Mouse (Mus musculus) cerebral cortex, adult 2 months (tissue): ENCODE data around the gene Ccdc85c.

Experiments
- WGBS: fragments of 180-500 bp; shearing (Covaris S2); methylation state at CpG from one replicate; pipeline ENCODE4 v1.1.7; 2018; 5-methylcytosine and 5-hydroxymethylcytosine counted together

Ccdc85c gene

DNA sequence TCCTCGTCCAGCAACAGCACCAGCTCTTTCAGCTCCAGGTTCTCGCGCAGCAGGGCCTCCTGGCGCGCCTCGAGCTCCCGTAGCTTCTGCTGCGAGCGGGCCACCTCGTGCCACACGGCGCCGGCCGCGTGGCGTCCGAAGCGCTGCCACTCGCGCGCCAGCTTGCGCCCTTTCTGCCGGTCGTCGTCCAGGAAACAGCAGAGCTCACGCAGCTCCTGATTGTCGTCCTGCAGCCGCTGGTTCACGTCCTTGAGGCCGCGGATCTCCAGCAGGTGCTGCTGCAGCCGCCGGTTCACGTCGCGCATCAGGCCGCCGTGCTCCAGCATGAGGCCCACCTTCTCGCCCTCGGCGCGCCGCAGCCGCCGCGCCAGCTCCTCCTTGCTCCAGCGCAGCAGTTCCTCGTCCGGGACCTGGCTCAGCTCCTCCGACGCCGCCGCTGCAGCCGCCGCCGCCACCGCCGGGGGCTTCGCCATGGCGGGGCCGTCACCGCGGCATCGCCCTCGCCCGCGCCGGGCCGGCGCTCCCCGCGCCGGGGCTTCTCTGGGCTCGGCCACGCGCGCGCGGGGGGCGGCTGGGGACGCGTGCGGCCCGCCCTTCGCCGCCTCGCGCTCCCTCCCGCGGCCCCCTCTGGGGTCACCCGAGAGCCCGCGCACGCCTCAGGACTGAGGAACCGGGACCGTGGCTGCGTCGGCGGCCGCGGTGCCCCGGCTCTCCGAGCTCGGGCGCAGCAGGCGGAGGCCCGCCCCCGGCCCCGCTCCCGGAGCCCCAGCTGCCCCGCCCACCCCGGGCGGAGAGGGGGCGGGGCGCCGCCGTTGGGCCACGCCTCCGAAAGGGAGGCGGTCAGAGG lies at the start of gene Ccdc85c:
Ccdc85c (minus strand) TSS at position 765 of the 847 bp plus-strand sequence.
- WGBS = under 1% methylated on average over 112 of the region's 120 CpGs

DNA sequence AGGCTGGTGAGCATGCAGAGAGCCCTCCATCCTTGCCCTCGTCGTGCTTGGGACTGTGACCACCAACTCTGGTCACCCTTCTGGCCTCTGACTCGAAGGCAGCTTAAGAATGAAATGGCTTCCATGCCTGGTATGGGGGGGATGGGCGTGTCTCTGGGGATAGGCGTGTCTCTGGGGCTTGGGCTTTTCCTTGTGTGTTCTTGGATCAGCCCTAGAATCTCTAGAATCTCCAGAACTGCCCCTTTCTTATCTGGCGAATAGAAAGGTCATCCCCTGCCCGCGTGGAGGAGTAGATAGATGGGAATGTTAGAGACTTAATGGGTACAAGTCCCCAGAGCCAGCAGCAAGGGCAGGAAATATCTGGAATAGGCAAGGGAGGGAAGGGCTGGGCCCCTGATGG lies 44.9 kb upstream of the Ccdc85c start:
- WGBS = 65% methylated on average over 8 of the region's 8 CpGs

DNA sequence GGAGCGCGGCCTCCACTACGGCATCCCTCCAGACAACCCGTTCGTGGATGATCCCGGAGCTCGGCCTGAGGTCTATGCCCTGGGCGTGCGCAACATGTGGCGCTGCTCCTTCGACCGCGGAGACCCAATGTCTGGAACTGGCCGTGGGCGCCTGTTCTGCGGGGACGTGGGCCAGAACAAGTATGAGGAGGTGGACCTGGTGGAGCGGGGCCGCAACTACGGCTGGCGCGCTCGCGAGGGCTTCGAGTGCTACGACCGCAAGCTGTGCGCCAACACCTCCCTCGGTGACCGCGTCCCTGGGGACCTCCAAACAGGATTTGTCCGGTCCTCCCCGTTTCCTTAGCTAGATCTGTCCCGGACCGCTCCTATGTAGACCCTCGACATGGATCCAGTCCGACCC lies 43.3 kb upstream of the Ccdc85c start:
- WGBS = 66% methylated on average over 37 of the region's 37 CpGs

DNA sequence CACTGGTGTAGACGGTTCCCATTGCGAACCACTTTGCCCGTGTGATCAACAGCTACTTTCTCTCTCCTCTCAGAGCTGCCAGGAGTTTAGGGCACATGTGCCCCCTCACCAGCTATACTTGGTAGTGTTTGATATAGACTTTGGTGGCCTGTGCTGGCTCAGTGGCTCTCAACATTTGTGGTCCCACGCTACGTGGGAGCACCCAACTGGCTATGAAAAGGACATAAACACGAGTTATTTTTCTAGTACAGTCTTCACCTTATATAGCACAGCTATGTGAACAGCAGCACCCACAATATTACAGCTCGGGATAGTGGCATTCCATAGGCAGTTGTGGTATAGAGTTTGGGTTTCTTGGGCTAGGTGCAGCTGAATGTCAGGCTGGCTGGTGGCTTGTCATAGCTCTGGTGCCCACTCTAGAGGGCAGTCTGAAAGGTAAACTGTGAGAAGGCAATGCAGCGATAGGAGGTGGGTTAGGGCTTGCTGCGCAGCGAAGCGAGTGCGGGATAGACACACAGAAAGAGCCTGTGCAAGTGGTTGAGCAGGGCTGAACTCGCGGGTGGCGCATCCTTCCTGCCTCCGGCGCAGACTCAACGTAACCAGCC lies 42.7 kb upstream of the Ccdc85c start:
- 58% methylated on average over 18 of the region's 18 CpGs for WGBS

DNA sequence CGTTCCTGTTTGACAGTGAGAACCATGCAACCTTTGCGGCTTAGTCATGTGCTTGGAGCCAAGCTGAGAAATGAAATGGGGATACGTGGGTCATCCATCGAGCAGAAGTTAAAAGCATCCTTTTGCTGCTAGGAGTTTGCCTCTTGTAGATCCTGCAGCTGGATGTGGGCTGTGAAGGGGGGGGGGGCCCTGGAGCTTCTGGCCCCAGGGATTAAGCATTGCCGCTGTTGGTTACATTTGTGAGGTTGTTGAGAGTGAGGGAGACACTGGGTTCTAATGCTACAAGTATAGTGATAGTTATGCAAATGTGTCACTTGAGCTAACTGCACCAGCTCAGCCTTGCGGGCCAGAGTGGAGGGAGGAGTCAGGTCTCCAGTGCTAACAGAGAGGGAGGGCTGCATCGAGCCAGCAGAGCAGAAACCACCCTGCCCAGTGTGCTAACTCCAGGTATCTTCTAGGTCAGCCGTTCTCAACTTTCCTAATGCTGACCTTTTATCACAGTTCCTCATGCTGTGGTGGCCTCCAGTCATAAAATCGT lies 42.0 kb upstream of the Ccdc85c start:
- 51% methylated on average over 9 of the region's 9 CpGs for WGBS

DNA sequence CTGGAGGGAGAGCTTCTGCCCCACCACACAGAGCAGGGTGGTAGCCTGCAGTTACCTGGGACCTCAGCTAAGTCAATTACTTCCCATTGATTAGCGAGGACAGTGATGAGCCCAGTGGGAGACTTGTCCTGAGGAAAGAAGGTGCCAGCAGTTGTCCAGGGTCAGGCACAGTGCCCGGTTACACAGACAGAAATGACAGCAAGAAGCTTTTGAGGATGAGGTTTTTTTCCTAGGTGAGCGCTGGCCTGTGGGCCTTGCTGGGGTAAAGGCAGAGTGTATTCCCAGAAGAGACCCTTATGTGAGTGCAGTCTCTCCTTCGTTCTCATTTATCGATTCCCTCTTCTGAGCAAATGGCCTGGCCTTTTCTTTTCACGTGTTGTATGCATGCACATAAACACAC lies 41.4 kb upstream of the Ccdc85c start:
- WGBS = 75% methylated on average over 6 of the region's 6 CpGs

DNA sequence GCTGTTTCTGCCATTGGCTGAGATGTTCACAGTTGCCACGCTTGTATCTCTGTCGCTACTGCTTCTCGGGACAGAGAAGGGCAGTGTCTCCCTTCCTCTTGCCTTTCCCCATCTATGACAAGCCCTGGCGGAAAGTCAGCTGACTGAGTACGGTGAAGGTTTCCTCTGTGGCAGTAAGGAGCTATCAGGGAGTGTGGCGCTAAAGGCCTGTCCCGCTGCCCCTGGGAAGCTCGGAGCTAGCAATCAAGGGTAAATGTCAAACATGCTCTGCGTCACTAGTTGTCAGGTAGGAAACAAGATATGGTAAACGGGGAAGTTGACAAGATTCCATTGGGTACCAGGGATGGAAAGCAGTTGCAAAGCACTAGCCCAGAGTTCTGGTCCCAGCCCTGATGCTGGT lies 40.6 kb upstream of the Ccdc85c start:
- WGBS = 83% methylated on average over 10 of the region's 10 CpGs

DNA sequence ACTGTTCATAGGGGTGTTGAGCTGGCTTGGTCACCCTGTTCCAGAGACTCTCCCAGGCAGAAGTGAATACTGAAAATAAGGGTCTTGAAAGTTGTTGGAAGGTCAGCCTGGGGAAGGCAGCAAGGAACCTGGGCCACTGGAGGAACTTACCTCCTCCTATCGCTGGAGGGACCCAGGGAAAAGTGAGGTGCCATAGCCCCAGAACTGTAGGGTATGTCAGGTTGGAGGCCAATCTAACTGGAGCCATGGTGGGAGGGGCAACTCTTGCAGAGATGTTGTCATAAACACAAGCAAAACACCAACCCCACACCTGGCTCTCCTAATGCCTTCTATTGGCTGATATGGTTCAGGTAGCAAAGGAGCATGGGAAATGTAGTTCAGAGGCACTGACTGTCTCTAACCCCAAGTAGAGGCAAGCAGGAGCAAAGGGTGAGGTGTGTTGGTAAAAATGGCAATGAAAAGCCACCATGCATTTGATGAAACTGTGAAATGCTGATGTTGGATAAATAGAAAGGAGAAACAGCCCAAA lies 38.1 kb upstream of the Ccdc85c start:
- 83% methylated on average over 1 of the region's 1 CpGs for WGBS

DNA sequence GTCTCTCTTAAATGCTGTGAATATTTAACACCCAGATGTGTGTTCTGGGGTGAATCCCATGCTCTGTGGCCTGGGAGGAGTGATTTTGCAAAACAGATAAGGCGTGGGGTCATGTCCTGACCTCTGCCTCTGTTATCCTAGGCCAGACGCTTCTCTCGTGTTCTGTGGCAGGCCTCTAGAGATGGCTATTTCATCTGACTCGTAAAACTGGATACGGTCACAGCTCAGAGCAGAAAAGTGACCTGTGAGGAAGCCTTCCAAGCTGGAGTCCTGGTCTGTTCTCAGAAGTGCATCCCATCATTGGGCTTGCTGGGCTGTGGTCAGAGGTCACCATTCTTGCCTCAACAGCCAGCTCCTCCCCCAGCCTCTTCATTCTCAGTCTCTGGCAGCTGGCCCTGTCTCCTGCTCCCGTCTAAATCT lies 37.2 kb upstream of the Ccdc85c start:
- WGBS = 82% methylated on average over 6 of the region's 6 CpGs

DNA sequence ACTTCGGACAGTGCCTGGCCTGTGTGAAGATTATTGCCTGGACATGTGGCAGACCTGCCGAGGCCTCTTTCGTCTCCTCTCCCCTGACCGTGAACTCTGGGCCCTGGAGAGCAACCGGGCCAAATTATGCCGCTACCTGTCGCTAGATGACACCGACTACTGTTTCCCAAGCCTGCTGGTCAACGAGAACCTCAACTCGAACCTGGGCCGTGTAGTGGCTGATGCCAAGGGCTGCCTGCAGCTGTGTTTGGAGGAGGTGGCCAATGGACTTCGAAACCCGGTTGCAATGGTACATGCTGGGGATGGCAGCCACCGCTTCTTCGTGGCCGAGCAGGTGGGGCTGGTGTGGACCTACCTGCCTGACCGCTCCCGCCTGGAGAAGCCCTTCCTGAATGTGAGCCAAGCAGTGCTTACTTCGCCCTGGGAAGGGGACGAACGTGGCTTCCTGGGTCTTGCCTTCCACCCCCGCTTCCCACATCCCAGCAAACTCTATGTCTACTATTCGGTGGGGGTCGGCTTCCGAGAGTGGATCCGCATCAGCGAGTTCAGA lies 36.6 kb upstream of the Ccdc85c start:
- 95% methylated on average over 27 of the region's 27 CpGs for WGBS

DNA sequence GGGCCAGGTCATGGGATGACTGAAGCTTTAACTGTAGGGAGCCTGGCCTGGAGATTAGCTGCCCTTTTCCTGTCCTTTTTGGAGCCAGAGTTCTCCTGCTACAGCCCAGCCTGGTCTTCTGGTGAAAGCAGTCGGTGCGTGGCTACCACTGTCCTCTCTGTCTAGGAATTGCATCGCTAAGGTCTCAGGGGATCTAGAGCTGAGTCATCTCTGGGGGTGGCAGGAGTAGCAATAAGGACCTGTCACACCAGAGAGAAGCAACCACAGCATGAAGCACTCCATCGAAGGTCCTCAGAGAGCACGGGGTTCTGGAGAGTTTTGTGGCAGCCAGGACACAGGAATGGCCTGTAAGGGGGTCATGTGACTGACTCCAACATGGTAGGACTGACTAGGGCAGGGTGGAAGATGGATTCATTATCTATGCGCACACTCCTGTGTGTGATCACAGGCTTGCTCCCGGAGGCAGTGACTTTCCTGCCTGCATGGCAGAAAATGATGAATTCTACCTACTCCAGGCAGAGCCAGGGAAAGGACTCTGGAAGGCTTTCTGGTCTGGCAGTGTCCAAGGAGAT lies 35.3 kb upstream of the Ccdc85c start:
- WGBS = 62% methylated on average over 7 of the region's 7 CpGs

DNA sequence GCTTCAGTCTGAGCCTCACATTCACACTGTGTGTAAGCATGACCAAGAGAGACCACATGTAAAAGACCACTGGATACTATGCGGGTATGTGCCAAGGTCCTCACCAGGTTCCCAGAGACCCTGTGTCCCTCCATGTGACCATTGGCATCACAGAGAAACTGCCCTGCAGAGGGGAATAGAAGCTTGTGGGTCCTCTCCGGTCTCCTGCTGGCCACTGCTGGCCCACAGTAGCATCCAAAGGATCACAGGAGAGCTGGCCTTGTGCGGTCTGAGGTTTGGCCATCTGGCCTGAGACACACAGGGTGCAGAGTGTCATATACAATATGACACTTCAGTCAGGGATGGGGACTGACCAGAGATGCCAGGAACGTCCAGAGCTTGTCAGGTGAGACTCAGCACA lies 34.8 kb upstream of the Ccdc85c start:
- WGBS = 92% methylated on average over 4 of the region's 4 CpGs

DNA sequence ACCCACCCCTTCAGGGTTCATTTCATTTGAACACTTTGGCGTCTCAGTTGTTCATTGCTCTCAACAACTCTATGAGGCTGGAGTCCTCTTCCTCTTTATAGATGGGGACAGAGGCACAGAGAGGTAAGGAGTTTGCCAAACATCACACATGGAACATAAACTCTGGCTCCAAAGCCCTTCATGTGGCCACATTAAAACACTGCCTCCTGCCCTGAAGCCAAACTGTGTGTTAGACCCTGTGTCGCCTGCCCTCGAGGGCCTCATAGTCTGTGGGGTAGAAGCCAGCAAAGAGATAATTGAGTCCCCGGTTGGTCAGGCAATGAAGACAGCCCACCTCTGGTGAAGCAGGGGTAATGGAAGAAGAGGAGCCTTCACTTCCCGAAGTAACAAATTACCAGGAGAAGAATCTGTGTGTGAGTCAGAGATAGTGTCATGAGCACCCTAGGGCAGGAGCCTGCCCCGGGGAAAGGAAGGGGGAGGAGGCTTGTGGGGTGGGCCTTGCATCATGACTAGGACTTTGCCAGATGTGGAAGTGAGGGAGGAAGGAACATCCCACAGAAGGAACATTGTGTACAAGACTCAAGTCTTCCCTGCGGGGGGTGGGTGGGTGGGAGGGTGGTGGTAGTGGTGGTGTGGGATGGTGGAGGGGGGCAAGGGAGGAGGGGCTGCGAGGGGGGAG lies 34.0 kb upstream of the Ccdc85c start:
- WGBS = 62% methylated on average over 8 of the region's 8 CpGs

DNA sequence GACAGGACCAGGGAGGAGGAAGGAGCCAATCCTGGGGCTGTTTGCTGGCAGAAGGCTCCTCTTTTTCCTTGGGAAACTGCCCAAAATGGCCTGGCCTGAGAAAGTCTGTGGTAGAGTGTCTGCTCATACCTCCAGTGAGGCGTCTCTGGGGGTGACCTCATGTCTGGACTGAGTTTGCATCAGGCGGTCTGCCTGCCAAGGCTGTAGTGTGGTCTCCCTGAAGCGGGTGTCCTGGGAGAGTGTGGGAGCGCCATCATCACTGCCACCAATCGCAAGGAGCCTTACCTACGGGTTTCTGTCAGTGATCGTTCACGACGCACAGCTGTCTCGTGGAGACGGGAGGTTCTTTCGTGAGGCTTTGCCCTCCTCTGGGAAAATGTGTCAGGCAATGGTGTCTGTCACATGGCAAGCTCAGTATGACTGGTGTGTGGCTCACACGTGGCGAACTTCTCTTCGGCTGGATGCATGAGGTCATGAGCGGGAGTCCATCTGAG lies 33.2 kb upstream of the Ccdc85c start:
- WGBS = 84% methylated on average over 16 of the region's 16 CpGs

DNA sequence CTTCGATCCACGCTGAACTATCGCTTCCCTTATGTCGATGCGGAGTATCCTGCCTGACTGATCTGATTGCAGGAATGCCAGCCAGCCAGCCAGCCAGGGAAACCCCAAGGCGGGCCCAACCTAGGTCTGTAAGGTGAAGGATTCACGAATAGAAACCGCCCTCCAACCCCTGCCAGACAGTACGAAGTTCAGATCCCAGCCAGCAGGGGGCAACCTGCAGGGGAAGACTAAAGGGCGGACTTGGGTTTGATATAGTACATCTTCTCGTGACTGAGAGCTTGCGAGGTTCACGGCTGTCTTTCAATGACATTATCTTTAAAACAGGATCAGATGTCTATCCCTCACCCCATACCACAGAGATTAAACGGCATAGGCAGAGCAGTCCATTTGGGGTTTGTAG lies 32.3 kb upstream of the Ccdc85c start:
- WGBS = 32% methylated on average over 14 of the region's 14 CpGs

DNA sequence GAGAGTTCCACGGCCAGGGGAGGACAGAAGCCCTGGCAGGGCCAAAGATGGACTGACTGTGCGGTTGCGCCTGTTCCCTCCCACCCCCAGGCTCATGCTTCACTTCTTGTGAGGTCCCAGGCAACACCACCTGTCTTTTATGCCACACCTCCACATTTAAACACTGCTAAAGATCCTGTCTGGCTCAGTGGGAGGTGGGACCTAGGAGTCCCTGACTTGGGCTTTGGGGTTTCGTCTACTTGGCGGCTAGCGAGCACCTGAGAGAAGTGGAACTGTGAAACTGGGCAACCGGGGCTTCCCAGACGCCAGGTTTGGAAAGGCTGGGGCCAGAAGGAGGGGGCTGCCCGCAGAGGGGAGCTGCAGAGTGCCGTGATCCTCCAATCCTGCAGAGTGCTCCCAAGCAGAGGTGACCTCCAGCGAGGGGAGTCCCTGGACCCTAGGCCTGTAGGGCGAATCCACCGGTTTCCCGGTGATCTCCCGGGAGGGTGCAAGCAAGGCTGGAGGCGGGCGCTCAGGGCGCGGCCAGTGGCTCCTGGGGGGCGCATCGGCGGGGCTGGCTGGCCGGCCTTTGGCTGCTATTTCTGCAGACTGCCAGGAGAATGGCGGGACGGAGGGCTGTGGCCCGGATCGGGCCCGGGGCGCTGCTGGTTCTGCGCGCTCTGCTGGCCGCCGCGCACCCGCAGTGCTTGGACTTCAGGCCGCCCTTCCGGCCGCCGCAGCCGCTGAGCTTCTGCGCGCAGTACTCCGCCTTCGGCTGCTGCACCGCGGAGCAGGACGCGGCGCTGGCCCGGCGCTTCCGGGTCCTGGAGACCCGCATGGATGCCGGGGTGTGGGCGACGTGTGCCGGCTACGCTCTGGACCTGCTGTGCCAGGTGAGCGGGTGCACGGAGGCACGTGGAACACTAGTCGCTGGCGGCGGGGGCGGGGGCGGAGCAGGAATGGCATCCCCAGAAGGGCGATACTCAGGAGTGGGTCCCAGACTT lies 30.9 kb upstream of the Ccdc85c start, which contains the start of gene Hhipl1:
Hhipl1 (plus strand) TSS at position 459 of the 983 bp plus-strand sequence.
- 4% methylated on average over 65 of the region's 67 CpGs for WGBS

DNA sequence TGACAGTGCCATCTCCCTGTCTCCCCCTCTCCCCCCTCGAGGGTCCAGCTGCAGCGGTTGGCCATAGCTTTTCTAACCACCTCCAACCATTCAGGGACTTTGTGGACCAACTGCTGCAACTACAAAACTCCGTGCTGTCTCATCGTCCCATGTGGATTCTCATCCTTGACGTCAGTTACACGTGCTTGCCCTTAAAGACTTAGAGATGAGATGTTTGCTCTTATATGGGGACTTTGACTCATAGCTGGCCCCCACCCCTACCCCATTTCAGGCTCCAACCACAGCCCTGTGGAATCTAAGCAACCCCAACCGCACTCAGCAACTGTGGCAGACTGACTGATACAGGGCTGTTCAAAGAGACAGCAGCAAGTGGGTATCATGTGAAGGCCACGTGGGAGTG lies 29.9 kb upstream of the Ccdc85c start:
- WGBS = 74% methylated on average over 8 of the region's 8 CpGs

DNA sequence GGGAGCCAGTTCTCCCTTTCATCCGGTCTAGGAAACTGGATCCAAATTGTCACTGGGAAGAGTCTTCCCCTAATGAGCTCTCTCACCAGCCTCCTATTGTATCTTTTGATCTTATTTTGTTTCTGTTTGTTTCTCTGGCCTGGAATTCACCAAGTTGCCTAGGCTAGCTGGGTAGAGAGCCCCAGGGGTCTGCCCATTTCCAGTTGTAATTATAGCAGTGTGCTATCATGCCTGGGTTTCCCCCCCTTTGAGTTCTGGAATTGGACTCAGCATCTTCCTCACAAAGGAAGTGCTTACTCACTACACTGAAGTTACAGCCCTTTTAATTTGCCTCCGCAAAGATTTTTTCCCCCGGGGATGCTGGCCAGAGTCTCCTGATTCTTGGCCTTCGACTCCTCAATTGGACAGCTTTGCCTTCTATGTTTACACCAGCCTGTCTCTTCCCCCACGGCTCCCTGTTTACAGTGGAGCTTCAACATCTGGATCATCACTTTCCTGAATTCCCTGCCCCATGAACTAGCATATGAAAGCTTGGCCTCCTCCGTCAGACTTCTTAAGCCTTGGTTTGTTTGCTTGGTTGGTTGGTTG lies 28.6 kb upstream of the Ccdc85c start:
- 55% methylated on average over 6 of the region's 6 CpGs for WGBS

DNA sequence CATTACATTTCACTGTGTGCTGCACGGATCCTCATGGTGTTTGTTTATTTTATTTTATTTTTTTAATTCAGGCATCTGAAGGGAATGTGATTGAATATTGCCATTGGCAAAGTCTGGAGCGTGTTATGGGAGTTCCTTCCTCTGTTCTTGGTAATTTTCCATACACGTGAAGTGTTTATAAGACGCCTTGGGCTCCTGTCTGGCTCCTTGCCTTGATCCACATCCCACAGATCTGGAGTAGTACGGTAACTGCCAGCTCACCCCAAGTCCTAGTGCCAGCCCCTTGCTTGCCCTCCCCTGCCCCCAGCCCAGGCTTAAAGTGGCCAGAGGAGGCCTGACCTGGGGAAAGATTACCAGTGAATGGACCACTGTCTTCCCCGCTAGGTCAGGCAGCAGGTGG lies 25.8 kb upstream of the Ccdc85c start:
- WGBS = 56% methylated on average over 6 of the region's 6 CpGs

DNA sequence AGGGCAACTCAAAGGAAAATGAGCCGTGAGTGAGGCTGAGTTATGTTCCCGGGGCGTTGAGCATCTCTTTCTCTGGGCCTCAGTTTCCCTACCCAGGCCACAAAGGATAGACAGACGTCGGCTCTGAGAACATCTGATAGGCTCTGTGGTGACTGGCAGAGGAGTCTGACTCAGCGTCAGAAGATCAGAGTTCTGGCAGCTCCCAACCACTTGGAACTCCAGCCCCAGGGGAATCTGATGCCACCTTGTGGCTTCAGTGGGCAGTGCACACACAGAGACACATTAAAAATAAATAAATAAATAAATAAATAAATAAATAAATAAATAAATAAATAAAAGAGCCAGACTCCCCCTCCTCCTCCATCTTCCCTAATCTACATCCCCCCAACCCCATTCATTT lies 21.8 kb upstream of the Ccdc85c start:
- WGBS = 77% methylated on average over 6 of the region's 6 CpGs
